Mouse (Mus musculus) granulocyte monocyte progenitor cell, adult 5-6 weeks (primary cell): Measurements from ENCODE around the gene Tbxas1. TPM values are rescaled to one million over a fixed set of nuclear protein-coding genes. Genes with fewer than 3 reads are reported as not detected.
A peak's percentile ranks its signal among the peaks of the same experiment; 100 is the strongest.

Source experiments
- ATAC-seq: replicated peaks from 2 replicates; pipeline ENCODE4 v1.8.0; 2016; ENCODE audit warnings: mild to moderate bottlenecking, moderate TSS enrichment, inconsistent platforms; ENCODE audit not compliant: poor library complexity, severe bottlenecking
- total RNA-seq, 2 experiments: library from RNA; stranded (forward) in 1 of 2; stranded (reverse) in 1 of 2; fragments of 200-712, 200-1000 nt in 1 of 2; fragments of >200 nt in 1 of 2; fragmentation: Nextera tagmentation in 1 of 2; gene quantifications; 2 replicates each; pipeline ENCODE4 v1.2.3; 2014 to 2017

The Tbxas1 gene
- total RNA-seq, 2 experiments from 2014 or later: 12.4 to 15.0 TPM

DNA sequence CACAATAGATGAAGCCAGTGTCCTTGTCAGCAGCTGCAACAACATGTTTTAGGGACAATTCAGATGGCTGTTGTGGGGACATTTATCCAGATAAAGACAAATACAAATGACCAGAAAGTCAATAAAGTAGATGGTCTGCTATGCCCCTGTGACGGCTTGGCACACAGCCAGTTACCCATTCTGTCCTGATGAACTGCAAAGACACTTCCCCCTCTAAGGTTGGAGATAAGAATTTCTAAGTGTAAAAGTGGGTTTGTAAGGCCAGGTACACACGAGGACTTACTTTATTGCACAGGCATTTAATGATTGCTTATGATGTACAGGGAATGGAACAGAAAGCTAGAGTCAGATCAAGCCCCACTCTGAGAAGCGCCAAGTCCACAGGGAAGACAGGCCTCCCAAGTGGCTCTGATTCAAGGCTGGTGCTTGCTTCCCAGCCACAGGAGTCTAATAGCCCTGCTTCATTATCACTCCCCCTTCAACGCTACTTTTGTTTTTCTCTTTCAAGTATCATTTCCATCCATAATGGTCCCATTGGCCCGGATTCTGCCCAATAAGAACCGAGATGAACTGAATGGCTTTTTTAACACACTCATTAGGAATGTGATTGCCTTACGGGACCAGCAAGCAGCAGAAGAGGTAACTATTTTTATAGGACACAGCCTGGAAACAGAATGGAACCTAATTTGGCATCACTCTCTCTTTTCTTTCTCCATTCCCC, 147.4 kb downstream of the Tbxas1 start:
- no peak for ATAC-seq

DNA sequence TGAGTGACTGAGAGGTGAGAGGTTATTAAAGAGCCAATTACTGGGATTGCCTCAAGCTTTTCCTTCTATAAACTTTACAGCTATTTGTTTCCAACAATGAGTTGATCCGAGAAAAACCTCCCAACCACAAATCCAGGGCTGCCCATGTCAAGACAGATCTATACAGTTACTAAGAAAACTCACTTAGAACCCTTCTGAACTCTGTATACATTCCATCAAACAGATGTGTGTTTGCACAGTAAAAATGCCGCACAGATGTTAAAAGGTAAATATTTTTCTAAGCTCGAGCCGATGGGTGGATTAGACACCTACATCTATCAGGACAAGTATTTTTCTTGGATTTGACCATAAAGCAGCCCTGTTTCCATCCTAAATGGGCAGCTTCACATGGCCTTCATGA, 149.4 kb downstream of the Tbxas1 start:
- no peak for ATAC-seq

DNA sequence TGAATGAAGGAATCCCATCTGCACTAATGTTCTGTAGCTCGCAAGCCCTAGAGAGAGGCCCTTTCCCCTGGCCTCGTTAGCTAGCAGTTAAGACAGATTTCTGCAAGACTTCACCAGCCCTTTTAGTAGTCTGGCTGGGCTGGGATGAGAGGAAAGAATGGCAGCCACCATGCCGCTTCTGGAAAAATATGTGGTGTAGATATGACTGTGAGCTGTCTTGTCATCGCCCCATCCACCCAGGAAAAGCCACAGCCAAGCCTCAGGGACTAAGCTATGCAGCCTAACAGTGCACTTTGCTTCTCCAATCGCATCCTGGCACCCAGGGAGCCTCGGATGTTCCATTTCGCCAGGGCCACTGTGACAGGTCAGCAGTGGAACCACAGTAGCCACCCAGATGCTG, 149.8 kb downstream of the Tbxas1 start:
- ATAC-seq: no peak

DNA sequence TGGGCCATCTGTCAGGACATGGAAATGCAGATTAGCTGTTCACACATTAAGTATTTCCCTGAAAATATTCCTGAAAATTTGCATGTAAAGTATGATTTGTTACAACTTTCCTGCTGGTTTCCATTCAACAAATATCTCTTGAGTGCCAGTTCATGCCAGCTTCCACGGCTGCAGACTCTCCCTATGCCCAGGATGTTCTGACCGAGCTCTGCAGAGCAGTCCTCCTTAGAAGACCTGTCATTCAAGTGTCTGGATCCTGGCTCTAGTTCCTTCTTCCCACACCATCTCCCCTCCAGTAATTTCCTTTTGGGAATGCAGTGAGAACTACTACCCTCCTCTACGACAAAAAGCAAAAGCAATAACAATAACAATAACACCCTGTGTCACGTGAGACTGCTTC, 155.5 kb downstream of the Tbxas1 start:
- no peak for ATAC-seq

DNA sequence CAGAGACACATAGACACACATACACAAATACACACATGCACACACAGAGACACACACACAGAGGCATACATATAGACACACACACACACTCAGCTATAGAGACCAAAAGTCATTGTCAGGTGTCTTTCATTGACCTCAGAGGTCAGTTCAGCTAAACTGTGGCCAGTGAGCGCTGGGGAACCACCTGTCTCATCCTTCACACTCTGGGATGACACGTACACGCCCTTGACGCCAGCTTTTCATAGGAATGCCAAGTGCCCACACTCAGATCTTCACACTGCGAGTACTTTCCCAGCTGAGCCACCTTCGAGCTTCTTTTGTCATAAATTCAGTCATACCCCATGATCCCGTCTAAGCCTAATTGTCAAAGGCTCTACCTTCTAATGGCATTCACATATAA, 158.5 kb downstream of the Tbxas1 start:
- no peak for ATAC-seq

DNA sequence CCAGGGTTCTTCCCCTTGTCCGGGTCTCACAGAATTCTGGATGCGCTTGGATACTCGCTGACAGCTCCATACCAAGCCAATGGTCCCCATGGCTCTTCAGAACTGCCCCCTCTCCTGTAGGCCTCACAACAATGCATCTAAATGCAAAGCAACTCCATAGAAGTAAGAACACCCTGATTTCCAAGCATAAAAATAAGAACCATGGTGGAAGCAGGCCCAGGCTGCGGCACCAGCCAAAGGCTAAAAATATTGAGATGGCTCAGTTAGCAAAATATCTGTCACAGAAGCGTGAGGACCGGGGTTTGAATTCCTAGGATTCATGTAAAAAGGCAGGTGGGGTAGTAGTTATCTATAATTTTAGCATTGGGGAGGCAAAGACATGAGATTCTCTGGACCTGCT, 159.8 kb downstream of the Tbxas1 start:
- no peak for ATAC-seq

DNA sequence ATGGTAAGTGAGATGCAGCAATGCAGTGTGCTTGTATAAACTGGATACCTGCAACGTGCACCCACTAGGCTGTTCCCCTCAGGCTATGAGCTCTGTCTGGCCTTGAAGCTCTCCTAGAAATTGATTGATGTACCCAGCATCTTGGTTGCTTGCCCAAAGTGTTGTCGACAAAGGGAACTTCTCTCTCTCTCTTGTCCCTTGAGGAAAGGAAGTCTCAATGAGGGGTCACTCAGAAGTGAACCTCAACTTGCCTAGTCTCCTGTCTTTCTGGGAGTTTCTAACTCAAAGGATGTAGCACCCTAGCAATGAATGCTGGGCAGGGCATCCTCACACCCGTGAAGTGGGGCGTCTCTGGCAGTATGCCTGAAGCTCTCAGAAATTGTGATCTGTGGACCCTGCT, 161.0 kb downstream of the Tbxas1 start:
- no peak for ATAC-seq

DNA sequence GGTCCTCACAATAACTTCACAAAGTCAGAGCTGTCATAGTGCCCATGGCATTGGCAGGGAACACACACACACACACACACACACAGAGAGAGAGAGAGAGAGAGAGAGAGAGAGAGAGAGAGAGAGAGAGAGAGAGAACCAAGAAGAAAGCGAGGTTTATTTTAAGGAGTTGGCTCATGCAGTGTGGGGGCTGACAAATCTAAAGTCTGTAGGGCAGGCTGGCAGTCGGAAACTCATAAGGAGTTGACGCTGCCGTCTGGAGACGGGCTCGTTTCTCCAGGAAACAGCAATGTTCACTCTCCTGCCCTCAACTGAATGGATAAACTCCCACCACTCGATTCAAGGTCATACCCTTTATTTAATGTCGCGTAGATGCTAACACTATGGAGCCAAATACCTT, 165.2 kb downstream of the Tbxas1 start:
- ATAC-seq: no peak

DNA sequence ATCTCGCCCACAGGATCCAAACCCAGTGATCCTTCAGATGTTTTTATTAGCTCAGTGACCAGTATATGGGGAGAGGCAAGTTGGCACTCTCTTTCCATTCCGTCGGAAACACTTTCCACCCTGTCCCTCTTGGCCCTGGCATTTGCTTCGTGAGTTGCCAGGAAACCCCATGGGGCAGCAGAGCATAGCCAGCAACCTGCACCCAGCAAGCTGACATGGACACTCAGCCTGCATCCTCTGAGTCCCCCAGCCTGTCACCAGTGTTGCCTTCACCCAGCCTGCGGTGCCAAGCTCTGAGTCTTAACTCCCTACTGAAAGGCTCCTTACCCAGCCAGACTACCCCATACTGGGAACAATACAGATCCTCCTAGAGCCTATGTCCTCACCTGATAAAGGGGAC, 173.9 kb downstream of the Tbxas1 start:
- no peak for ATAC-seq

DNA sequence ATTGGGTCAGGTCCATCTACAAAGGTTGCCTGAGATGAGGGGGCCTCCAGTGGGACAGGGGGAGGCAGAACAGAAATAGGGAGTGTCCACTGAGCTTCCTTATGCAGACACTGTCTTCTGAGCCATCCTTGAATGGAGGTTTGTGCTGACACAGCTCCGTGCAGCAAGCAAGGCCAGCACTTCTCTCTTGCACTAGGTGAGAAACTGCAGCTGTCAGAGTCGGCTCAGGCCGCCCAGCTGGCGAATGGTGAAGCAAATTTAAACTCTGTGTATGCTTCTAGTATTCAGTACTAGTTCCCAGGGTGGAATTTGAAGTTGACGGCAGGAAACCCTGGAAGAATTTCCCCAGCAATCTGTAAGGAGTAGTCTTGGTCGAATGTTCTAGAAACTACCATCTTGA, 175.6 kb downstream of the Tbxas1 start:
- ATAC-seq: no peak

DNA sequence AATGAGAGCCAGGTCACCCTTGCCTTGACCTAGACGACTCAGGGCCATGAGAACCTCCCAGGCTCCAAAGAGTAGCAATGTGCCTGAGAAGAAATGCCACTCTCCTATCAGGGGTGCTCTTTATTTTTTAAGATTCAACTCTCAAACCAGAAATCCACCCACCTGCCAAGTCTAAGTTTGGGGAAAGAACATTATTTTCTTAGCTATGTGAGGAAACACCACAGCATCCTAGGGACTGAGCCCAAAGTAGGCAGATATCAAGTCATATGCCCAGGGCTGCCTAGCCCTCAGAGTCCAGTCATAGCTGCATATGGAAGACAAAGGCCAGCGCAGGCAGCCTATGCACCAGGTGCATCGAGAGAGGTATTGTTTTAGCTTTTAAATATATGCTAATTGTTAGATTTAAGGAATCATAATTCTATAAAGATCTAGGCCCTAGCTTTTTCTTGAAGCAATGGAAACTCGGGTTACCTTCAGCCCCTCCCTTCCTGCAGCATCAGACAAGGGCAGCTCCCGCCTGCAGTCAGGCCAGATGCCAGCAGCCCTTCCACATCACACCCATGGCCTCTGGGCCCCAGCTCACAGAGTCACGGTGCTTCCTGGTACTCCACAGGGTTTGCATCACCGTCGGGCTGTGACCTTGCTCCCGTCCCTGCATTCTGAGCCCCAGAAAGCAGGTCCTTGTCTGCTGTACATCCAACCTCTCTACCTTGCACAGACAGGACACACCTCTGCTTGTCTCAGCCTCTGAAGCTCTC, 176.8 kb downstream of the Tbxas1 start:
- ATAC-seq: no peak

DNA sequence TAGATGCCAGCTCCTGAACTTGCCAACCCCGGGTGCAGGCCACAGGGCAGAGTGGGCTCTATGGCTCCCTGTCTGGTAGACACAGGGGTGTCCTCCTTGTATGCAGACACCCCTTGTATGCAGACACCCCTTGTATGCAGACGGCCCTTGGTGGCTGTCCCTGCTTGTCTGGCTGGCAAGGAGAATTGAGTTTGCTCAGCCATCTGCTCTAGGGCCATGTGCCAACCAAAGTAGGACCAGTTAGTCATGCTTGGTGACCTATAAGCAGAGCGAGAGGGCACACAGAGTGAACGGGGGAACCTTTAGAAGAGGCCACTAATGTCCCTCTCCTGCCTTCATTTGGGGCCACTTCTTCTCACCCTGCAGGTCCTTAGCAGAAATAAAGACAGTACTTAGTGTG, 177.4 kb downstream of the Tbxas1 start:
- no peak for ATAC-seq

DNA sequence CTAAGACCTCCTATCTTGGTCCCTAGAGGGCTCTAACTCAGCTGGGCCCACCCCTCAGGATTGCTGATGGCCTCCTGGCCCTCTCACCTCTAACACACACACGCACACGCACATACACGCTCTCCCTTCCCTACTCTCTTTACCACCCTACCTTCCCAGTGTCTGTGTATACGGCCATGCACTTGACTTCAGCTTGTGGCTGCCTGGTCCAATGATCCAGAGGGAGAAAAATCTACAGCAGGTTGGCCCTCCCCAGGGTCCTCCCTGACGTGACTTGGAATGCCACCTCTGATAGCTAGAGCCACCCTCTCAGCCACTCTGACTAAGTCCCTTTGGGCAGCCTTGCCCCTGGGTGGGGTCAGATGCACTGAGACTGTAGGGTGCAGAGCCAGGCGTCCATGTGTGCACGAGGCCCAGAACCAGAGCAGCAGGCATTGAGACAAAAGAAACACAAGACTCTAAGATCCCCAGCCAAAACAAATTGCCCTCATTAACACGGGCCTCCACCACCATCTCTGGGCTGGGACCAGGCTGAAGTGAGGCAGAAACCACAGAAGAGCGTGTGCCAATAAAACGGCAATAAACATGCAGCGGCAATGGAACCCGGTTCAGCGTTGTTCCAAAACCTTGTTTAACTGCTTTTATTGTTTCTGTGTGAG, 179.1 kb downstream of the Tbxas1 start:
- no peak for ATAC-seq

DNA sequence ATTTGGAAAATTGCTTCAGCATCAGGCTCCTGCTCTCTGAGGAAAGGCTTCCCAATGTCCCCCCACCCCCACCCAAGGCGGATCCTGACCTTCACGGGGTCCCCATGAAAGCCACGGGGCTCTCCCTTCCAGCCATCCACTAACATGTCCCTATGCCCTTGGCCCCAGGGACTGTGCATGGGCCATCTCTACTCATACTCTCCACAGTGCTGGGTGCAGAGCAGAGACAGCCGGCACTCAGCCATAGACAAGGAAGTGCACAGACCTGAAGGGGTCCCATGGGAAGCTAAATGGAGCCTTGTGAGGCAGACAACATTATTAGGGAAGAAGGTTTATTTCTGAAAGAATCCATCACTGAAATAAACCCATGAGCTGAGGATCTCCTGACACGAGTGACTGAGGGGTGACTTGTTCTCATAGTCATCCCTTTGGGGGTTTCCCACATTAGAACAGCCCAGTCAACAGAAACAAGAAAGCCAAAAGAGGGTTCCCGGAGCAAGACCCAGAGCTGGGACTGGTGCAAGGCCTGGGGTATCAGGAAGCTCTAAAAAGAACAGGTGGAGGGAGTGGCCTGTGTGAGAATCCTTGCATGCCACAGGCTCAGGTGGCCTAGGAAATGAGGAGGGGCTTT, 179.8 kb downstream of the Tbxas1 start:
- ATAC-seq: no peak

DNA sequence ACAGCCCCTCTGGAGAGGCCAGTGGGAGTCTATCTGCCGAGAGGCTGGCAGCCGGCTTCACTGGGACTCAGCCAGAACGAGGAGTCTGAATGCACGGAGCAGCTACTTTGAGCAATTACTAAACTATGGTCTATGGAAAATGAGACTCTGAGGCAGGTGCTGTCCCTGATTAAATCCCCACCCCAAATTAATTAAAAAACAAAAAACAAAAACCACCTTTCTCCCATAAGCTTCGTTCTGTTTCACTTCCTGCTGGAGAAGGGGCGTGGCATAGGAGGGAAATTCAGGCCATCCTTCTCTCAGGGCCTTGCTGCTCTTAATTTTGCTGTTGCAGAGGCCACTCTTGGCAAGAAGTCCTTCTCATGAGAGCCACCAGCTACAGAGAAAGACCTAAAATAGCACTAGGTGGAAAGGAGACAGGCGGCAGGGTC, 180.6 kb downstream of the Tbxas1 start:
- peak; percentile 47 for ATAC-seq

DNA sequence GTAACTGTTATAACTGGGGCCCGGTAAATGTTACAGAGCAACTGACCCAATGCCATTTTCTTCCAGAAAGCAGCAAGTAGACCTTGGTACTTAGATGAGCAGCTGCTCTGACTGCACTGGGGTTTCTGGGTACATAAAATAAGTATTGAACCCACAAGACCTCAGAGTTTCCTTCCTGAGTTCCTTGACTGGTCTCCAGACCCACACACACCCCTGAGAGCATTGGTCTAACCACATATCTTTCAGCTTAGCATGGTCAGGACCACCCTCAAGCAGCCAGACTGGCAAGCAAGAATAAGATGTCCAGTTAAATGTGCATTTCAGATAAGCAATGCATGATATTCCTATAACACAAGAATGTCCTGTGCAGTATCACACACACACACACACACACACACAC, 182.0 kb downstream of the Tbxas1 start:
- ATAC-seq: no peak

DNA sequence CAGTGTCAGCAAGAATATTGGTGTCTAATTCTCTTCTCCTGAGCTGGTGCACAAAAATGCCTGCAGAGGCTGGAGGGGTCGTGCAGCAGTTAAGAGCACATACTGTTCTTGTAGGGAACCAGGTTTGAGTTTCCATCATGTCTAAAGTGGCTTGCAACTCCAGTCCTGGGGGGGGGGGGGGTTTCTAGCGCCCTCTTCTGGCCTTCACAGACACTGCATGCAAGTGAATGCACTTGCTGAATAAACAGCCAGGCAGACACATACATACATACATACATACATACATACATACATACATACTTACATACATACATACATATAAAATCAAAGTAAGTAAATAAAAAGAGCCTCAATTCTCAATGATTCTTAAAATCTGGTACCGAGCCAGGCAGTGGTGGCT, 183.2 kb downstream of the Tbxas1 start:
- ATAC-seq: no peak

DNA sequence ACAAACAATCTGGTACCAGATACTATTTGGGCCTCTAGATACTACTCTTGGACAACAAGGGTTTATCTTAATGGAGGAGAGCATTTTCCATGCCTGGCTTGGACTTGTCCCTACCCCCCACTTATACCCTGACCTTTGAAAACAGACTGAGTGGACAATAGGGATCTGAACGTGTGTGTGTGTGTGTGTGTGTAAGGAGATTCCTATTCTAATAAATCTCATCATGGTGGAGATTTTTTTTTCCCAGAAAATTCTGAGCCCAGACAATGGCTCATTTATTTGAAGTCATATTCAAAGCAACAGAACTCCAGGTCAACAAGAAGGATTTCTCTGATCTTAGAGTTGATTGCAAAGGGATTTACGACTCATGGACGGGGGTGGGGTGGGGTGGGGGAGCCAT, 183.7 kb downstream of the Tbxas1 start:
- ATAC-seq: no peak

DNA sequence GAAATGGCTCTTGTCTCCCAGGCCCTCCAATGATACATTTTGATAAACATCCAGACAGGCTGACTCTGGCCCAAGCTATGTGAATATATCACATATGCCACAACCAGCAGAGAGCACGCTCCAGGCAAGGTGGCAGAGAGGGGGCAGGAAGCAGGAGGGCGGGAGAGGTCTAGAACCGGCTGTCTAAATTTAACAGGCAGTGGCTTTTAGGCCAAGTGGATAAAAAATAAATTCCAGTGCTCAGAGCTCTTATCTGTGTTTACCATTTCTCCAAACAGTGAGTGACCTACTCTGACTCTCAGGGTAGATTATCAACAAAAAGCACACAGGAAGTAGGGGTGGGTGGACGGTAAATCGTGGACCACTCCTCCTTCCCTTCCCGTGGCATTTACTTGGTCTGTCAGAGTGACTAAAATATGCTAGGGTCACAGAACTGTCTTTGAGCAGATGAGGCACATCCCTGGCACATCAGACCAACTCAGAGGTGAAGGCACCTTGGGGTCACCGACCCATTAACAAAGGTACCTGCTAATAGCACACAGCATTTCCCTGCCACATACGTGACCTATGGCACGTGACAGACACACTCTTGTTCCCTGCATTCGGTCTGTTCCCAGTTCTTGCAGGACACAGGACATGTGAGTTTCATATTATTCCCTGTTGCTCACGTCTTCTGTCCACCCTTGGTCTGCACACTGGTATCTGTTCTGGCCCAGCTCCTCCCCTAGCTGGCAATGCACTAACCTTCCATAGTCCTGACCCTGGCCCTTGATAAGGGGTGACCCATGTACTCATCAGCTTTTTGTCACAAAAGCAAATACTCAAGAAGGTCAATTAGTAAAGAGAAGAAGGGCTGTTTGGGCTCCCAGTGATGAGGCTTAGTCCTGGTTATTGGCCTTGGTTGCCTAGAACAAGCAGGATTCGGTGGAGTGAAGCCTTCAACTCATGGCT, 184.6 kb downstream of the Tbxas1 start:
- ATAC-seq: no peak

DNA sequence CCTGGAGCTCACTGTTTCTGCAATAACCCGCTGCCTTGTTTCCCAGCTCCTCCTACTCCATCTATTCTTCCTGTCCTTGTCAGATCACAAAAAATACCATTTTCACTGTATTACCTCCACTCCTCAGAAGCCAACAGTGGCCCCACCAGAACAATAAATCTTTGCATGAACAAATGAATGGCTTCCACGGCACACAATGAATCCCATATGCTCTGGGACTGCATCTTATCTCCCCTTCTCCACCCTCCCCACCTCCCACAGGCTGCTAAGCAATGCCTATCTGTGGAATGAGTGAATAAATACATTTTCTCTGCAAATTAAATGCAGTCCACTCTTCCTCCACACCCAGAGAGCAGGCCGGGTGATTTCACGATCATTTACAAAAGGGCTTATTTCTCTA, 186.0 kb downstream of the Tbxas1 start:
- no peak for ATAC-seq
